Mouse (Mus musculus): ENCODE data around the gene Nup37.
A peak's percentile ranks its signal among the peaks of the same experiment; 100 is the strongest.

Gene Nup37

GRCm38 (mm10) chr10:88146707-88147477, at the start of gene Nup37, which contains the start of gene Parpbp:
TSS of gene Nup37 (plus strand) at chr10:88146992.
TSS of gene Parpbp (minus strand) at chr10:88146941.
- peak; percentile 82 to 89 for DNase-seq (ENCODE audit: low spot score in 2 of 2)

DNA sequence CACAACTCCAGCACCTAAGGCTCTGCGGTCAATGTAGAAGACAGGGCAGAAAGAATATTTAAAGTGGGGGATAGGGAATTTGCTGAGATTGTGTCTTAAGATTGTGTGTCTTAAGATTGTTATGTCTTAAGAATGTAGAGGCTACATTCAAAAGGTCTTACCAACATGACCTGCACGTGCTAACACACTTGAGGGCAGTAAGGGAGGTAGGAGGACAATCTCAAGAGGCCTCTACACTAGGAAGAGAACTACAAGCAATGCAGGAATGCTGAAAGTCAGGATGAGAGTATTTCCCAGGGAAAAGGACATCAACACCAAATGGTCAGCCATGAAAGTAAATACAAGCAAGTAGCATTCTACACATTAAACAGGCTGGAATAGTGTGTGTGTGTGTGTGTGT, 40.6 kb upstream of the Nup37 start:
- DNase-seq (ENCODE audit: low spot score in 2 of 2) = no peak

DNA sequence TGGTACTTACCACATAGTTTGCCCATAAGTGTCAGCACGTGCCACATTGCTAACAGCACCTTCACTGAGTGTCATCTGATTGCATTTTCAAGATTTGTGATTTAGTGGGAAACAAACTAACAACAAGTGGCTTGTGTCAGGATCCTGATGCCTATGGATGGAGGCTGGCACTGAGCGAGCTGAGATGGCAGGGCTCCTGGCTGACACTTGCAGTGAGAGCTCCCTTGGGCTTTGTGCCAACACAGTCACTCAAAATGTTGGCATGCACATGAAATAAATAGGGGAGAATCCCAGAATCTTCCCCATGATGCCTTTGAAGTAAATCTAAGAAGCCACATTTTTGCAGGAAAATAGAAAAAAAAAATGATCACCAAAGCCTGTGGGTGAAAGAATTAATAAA, 33.5 kb upstream of the Nup37 start:
- DNase-seq (ENCODE audit: low spot score in 2 of 2) = no peak

- DNase-seq (ENCODE audit: low spot score in 2 of 2) = no peak
These were observed 27.1 kb upstream of the Nup37 start for GRCm38 (mm10) chr10:88119721-88120120.

DNA sequence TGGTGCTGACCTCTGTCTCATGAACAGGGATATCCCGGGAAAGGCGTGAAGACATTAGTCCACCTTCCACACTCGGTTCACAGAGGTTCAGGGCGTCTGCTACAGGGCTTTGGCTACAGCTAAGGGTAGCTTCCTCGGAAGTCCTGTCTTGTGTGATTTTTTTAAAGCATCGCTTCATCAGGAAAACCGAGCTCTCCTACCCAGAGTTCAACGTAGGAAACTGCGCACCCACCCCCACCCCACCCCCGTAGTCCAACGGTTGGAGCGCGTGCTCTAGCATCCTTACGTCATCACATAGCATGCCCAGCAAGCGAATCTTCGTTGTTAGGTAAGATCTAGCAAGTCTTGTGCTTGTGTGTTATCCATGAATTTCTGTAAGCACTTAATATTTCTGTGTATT, 11.2 kb upstream of the Nup37 start:
- no peak for DNase-seq (ENCODE audit: low spot score in 2 of 2)

GRCm38 (mm10) chr10:88146187-88146586, 605 bp upstream of the Nup37 start:
- DNase-seq (ENCODE audit: low spot score in 2 of 2) = no peak

GRCm38 (mm10) chr10:88150381-88150780, 3.6 kb downstream of the Nup37 start:
- no peak for DNase-seq (ENCODE audit: low spot score in 2 of 2)

- no peak for DNase-seq (ENCODE audit: low spot score in 2 of 2)
These were observed 4.9 kb downstream of the Nup37 start for GRCm38 (mm10) chr10:88151658-88152057.

- no peak for DNase-seq (ENCODE audit: low spot score in 2 of 2)
These were observed 15.3 kb downstream of the Nup37 start for GRCm38 (mm10) chr10:88162096-88162495.

GRCm38 (mm10) chr10:88162676-88163075, 15.9 kb downstream of the Nup37 start:
- DNase-seq (ENCODE audit: low spot score in 2 of 2) = no peak

- DNase-seq (ENCODE audit: low spot score in 2 of 2) = no peak
These were observed 19.4 kb downstream of the Nup37 start for GRCm38 (mm10) chr10:88166158-88166557.

DNA sequence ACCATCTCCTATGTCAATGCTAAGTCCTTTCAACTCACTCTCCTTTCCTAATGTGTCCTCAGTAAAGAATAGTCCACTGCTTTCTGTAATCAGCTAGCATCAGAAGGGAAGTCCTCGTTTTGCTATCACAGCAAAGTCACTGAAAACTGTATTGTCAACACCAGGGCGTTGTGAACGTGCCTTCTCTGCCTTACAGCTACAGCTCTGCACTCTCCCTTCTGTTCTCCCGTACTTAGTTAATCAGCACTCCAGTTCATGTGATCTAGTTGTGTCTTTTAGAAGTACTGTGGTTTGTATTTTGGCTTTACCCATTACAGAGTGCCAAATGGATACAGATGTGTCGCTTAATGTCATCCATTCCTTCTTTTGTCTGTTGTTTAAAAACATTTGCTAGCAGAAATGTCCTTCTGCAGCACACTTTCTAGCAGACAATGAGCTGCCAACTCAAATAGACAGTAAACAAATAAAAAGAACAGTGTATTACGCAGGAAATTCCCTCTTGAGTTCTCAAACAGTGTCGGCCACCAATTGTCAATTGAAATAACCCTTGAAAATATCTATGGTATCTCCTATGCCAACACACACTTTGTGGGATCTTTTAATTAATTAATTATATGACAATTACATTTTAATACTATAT, 20.8 kb downstream of the Nup37 start:
- no peak for DNase-seq (ENCODE audit: low spot score in 2 of 2)

DNA sequence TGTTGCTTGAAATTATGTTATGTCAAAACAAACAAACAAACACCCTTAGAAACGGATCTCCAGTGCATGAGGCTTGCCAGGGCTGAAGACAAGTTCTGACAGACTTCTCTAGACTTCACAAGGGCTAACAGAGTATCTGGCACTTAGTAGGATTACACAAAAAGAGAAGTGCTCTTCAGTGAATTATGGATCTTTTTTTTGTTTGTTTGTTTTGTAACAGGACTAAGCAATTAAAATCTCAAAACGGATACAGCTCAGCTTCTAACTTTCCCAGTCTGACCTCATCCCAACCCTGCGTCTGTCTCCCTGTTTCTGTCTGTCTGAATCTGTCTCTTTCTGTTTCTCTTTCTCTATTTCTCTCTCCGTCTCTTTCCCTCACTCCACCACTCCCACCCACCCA, 53.7 kb downstream of the Nup37 start:
- no peak for DNase-seq (ENCODE audit: low spot score in 2 of 2)

- DNase-seq (ENCODE audit: low spot score in 2 of 2) = peak; percentile 68 to 77
These were observed 54.3 kb downstream of the Nup37 start, which contains the start of gene Washc3 for GRCm38 (mm10) chr10:88200951-88201638. TSS of gene Washc3 (plus strand) at chr10:88201093.

GRCm38 (mm10) chr10:88201650-88202049, 54.9 kb downstream of the Nup37 start:
- DNase-seq (ENCODE audit: low spot score in 2 of 2) = no peak

DNA sequence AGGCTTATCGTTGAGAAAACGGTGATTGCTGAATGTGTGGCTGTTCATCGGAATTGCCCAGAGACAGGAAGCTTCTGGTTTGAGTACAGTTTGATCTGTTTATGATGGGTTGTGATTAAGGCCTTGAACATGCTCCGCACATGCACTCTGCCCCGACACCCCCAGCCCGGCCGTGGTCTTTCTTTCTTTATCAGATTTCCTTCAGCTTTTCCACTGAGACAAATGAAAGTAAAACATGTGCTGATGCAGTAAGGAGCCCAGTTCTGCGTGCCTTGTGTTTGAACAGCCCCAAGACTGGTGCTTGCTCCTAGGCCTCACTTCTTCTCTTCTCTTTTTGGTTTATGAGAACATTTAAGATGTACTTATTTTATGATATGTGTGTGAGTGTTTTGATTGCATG, 55.8 kb downstream of the Nup37 start:
- DNase-seq (ENCODE audit: low spot score in 2 of 2) = no peak

DNA sequence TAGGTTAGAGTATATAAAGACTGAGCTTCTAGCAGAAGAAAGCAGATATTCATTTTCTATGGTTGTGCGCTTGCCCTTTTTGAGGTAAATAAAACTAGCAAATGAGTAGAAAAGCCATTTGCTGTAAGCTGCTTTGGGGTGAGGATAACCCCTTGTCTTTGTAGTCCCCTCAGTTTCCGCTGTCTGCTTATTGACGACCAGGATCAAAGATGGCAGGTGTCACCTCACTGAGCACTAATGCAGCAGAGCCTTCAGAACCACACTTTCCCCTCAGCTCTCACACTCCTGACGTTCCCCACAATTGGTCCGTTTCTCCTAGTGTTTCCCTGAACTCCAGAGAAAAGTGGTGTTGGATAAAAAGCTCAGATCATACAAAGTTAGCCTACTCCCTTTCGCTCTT, 56.4 kb downstream of the Nup37 start:
- DNase-seq (ENCODE audit: low spot score in 2 of 2) = no peak

DNA sequence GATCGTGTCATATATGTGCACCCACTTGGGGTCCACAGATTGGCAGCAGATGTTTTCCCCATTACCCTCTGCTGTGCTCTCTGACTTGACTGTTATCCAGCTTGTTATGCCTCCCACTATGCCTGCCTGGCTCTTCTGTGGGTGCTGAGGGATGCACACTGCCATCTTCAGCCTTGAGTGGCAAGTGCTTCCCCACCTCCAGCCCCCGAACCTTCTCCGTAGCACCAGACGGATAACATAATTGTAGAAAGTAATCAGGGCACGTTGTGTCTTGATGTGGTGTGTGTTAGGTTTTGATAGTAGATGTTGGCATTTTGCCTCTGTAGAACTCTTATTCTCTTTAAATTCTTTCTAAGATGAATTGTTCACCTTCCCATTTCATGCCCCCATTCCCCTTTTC, 65.9 kb downstream of the Nup37 start:
- no peak for DNase-seq (ENCODE audit: low spot score in 2 of 2)

DNA sequence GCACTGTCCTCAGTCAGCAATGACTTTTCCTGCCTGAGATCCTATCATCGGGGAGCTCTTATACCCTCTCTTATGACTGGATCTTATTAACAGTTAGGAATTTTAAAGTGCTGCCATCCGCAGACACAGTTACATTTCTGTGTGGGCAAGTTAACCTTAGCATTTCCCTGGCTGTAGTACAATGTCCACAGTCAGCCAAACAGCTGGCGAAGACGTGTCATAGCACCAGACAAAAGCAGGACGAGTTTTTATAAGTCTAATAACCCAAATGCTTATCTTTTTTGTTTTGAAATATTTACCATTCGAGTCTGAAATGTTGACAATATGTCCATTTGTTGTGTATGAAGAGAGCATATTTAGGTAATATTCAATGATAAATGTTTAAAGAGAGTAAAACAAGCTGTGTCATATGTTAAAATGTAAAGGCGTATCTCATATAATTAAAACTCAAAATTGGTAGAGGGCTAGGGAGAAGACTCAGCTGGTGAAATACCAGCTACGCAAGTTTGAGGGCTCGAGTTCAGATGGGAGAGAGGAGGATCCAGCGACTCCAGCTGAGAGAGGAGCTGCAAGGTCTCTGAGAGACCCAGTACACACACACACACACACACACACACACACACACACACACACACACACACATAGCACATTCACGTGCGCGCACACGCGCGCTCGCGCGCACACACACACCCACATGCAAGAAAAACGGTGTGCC, 68.2 kb downstream of the Nup37 start:
- DNase-seq (ENCODE audit: low spot score in 2 of 2) = no peak

- no peak for DNase-seq (ENCODE audit: low spot score in 2 of 2)
These were observed 71.4 kb downstream of the Nup37 start for GRCm38 (mm10) chr10:88218161-88218560.

DNA sequence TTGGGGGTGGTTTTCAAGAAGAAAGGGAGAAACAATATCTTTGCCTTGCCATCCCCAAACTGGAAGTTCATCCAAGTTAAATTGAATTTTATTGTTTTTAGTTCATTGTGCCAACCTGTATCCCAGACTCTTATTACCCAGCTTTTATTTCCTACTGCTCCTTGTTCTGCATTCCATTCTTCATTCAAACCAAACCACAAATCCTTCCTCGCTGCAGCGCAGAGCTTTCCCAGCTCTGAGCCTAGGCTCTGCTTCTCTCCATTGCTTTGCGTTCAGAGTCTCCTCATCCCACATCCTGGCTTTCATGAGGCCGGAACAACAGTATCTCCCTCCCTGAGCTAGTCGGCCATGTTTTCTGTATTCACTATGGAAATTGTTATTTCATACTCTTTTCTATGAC, 74.9 kb downstream of the Nup37 start:
- no peak for DNase-seq (ENCODE audit: low spot score in 2 of 2)

DNA sequence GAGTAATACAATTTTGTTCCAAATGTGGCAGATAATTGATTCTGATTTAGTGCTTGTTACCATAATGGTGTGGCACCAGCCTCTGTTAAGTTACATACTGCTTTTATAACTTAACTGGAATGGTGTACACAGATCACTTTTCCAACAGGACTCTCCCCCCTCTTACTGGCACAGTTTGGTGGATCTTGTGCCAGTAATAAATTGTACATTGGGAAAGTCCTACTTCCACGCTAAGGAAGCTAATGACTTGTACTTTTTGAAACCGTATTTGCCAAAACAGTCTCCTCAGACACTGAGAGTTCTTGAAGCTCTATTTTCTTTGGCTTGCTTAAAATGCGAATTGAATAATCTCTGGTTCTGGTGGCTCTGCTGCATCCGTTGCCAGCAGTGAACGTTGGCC, 78.6 kb downstream of the Nup37 start:
- no peak for DNase-seq (ENCODE audit: low spot score in 2 of 2)

Data from spleen, postnatal 14 days (tissue).